Mouse (Mus musculus): ENCODE measurements around the gene Hdac4. TPM values are rescaled to one million over a fixed set of nuclear protein-coding genes. Genes with fewer than 3 reads are reported as not detected.

Hdac4 gene
- 10 to 100 TPM; 78.6 to 81.6 TPM for total RNA-seq (2021)

DNA sequence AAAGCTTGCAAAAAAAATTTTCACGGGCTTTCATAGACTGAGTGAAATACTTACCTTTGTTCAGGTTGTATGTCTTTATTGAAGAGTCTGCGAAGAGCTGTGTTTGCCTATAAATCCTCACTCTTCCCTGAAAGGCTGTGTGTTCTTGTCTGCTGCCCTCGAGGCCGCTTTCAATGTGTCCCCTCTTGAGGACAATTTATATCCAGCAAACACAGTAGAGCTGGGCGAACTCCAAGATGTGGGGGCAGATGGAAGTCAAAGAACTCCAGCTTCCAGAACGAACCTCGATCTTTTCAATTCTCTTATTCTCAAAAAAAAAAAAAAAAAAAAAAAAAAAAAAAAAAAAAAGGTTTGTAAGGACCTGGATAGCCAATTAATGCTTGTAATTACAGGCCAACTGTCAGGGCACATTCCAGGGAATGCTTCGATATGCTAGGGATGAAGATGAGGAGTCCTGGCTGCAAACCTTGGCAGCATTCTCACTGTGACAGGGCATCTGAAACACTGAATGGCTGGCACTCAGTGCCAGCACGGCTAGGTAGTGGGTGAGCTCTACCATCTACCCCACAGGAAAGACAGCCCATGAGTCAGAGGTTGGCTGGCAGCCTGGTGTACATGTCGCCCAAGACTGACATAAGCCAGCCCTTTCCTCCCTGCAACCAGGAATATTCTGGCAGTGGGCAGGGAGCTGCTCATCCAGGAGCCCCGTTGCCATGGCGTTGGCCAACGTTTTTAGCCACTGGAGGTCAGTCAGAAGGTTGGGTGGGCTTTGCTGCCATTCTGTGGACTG is at the start of gene Hdac4:
Hdac4 (minus strand) TSS at position 340 of the 790 bp plus-strand sequence.
- intact Hi-C loops (cut with DNase I) = no loop called here
- peak; percentile 91 for DNase-seq

DNA sequence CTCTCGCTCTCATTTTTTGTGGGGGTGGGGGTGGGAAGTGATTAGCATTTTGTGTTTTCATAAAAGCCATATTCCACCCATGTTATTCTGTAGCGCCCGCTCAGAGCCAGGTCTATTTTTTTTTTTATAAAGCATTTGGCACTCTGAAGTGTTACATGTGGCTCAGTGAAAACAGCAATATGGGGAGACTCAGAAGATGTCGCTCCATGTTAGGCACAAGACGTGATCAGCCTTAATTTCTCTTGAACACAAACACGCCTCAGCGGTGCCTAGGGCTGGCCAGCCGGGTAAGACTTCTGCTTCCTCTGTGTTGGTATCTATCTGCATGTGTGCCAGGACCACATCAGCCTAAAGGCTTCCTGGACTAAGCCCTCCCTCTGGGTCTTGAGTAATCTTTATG is 48.0 kb upstream of the Hdac4 start:
- intact Hi-C loops (cut with DNase I) = no loop called here
- DNase-seq = no peak

DNA sequence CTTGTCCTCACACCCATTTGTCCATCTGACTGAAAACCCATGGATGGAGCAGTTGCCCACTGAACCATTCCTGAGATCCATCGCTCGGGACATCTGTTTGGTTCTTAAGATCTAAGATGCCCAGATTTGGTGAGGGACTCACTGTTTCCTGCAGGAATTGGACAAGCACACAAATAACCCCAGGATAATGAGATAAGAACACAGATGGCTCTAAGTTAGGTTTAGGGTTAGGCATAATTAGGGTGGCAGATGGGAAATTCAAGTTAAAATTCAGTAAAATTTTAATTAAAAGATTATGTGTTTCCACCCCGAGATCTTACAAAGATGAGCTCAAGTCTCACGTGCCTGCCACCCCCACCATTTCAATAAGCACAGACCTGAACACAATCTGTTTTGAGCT is 44.6 kb upstream of the Hdac4 start:
- DNase-seq = no peak
- intact Hi-C loops (cut with DNase I) = no loop called here

DNA sequence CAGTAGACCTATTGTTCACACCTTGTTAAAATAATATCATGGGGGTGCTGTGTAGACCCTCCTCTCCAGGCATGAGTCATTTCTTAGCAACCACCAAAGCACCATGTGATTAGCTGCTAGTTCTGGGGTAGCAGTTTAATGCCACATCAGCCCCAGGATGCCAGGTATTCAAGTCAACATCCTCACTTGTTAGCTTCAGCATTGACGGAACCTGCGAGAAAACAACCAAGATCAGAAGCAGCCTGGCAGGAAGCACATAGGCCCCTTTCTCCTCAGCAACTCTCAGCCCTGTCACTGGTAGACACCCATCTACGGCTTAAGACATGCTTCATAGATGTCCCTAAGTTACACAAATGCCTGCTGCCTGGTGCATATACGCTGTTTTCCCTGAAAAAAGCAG is 40.1 kb upstream of the Hdac4 start:
- intact Hi-C loops (cut with DNase I) = no loop called here

DNA sequence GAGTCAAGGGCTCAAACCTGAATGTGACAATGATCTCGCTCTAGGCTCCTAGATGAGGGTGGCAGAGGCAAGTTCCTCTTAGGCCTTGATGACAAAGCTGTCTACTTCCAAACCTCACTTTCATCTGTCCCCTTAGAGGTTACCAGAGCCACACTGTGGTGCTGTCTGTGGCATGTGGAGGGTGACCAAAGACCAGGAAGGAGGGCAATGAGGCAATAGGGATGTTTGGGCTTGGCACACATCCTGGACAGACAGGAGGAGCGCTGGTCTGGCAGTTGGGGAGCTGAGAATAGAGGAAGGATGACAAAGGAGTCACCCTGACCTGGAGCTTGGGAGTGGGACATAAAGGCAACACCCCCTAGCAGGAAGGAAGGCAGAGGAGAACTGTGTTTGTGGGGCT is 29.8 kb upstream of the Hdac4 start:
- DNase-seq = no peak
- intact Hi-C loops (cut with DNase I) = no loop called here

More for the DNA sequence above, 40.1 kb upstream of the Hdac4 start:
- no peak for DNase-seq

DNA sequence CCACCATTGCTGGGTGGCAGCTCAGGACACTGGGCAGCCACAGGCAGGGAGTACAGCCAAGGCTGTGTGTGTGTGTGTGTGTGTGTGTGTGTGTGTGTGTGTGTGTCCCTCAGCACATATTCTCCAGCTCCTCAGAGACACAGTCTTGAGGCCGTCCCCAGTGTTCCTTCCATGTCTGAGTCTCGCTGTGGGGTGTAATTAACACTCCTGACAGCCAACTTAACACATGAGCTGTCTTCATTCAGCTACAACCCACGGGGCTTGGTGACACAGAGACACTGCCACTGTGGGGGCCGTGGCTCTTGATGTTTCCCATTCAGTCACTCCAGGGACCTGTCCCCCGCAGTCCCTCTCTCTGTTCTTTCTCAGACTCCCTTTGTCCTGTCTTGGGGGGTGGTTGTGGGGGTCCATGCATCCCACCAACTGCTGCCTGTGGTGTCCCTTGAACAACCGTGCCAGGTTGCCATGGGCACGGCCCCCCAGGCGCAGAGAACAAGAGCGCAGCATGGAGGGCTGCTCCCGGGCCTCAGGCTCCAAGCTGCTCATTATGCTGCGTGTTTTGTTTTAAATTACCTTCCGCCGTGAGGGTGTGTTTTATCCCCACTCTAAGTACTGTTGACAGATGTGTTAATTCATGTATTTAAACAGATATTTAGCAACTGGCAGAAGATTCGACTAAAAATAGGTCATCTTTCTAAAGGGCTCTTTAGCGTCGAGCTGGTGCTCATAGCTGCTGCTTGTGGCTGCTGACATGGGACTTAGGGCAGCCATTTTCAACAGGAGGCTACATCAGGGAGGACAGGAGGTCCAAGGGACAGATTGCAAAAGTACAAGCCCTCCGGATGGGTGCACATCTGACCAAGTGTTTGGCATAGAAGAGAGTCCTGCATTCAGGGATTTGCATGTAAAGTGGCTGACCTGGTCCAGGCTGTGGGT is 28.7 kb upstream of the Hdac4 start:
- intact Hi-C loops (cut with DNase I) = no loop called here
- peak; percentile 72 for DNase-seq

- no peak for DNase-seq
- intact Hi-C loops (cut with DNase I) = no loop called here
Measured at GRCm38 (mm10) chr1:92216710-92217109, 21.2 kb upstream of the Hdac4 start.

DNA sequence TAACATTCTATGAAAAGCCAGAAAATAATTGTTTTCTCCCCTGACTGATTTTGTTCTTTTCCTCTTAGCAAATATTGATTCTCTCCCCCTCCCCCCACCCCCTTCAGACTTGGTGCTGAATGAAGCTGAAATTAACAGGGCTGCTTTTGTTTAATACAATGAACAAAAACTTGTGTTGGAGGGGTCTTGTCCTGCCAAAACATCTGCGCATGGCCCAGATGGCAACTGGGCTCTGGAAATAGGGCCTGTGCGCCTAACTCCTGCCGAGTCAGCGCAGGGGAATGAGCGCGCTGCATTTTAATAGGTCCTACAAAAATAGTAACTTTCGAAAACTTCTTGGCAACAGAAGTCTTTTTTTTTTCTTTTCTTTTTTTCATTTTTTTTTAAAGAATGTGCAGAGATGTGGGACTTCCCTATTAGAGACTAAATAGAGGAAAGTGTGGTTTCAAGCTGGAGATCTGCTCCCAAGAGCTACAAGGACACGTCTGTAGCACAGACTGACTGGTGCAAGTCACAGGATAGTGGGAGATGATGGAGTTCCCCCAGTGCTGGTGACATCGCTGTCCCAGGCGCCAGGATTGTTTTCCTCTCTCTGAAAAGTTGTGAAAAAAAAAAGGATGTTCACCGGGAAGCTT is 20.6 kb upstream of the Hdac4 start:
- peak; percentile 9 for DNase-seq
- intact Hi-C loops (cut with DNase I) = no loop called here

DNA sequence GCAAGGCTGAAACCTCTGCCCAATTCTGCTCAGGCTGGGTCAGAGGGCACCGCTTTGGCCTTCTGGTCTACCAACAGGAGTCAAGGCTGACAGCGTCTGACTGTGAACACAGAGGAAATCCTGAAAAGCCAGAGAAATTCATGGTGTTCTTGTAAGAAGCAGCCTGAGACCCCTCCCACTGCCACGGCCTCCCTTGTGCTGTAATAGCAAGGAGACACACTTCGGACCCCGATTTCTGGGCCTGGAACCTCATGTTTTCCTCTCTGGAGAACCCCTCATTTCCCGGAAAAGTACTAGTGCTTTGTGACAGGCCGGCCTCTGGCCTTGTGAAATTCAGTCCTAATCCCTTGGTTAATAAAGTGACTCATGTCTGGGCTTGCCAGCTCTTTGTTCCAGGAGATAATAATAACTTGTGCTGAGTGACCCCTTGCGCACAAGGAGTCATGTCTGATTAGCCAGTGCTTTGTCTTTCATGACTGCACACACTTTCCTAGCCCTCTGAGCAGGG is 19.7 kb upstream of the Hdac4 start:
- intact Hi-C loops (cut with DNase I) = no loop called here
- DNase-seq = no peak

- DNase-seq = peak; percentile 70
- intact Hi-C loops (cut with DNase I) = no loop called here
Measured at GRCm38 (mm10) chr1:92212003-92212750, 16.7 kb upstream of the Hdac4 start.

- no peak for DNase-seq
- intact Hi-C loops (cut with DNase I) = no loop called here
Measured at GRCm38 (mm10) chr1:92202639-92203352, 7.3 kb upstream of the Hdac4 start.

GRCm38 (mm10) chr1:92190463-92190862 is 5.0 kb downstream of the Hdac4 start:
- DNase-seq = no peak
- intact Hi-C loops (cut with DNase I) = no loop called here

DNA sequence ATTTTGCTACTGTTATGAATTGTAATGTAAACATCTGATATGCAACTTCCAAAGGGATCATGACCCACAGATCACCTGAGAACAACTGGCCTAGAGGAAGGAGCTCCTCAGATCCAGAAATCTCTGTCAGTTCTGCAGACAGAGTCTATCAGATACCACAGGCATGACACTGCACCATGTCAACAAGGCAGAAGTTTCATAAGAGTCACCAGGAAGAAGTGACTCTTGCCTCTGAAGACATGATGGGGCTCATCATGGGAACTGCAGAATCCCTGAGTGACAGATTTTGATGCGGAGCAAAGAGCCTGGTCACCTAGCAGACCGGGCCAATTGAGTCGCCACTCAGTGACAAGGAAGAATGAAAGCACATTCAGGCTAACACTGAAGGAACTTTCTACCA is 8.4 kb downstream of the Hdac4 start:
- intact Hi-C loops (cut with DNase I) = loop anchor here (10.0 kb wide), 1 partner anchor 178 kb away; no protein-coding TSS in a partner anchor
- no peak for DNase-seq

DNA sequence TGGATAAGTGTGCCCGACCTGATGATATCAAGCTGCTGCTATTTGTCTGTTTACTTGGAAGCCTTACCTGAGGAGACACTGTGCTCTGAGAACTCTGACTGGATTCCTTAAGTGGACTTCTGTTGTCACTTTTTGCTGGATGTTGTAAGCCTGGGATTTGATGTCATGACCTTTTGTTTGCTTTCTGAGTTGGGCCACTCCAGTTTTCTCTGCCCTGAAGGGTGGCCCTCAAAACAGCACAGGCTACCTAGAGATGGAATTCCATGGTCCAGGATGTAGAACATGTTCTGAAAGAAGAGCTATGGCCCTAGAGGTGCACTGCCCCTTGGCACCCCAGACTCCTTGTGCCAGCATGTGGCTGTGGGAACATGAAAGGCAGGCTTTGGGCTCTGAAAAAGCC is 10.9 kb downstream of the Hdac4 start:
- intact Hi-C loops (cut with DNase I) = loop anchor here (10.0 kb wide), 1 partner anchor 180 kb away; no protein-coding TSS in a partner anchor
- no peak for DNase-seq

DNA sequence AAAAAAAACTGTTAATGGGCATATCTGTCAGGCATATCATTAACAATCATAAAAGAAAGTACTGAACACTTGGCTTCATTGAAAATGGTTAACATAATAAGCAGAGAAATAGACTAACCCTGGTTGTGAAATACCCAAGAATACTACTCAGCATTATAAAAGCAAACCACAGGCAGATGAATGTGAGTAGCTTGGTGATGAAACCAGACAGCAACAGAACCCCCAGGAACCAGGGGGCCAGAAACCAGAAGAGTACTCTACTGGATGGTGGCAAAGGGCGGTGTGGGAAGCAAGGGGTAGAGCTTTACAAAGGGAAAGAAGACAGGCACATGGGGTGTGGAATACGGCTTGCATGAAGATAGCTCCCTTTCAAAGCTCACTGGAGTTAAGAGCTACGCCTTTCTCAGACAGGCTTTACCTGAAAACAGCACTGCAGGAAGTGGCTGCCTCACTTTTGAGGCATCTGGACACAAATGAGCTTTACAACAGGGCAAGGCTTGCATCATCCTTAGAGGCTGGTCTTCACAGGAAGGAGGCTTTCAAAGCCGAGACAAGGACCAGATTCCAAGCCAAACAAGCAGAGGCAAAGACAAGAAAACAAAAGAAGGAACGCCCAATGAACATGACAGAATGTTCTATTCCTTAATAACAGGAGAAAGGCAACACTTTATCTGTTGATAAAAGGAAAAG is 12.3 kb downstream of the Hdac4 start:
- no peak for DNase-seq
- intact Hi-C loops (cut with DNase I) = loop anchor here (10.0 kb wide), 1 partner anchor 182 kb away; no protein-coding TSS in a partner anchor

- DNase-seq = no peak
- intact Hi-C loops (cut with DNase I) = loop anchor here (10.0 kb wide), 1 partner anchor 183 kb away; no protein-coding TSS in a partner anchor
Measured at GRCm38 (mm10) chr1:92181970-92182369, 13.5 kb downstream of the Hdac4 start.

DNA sequence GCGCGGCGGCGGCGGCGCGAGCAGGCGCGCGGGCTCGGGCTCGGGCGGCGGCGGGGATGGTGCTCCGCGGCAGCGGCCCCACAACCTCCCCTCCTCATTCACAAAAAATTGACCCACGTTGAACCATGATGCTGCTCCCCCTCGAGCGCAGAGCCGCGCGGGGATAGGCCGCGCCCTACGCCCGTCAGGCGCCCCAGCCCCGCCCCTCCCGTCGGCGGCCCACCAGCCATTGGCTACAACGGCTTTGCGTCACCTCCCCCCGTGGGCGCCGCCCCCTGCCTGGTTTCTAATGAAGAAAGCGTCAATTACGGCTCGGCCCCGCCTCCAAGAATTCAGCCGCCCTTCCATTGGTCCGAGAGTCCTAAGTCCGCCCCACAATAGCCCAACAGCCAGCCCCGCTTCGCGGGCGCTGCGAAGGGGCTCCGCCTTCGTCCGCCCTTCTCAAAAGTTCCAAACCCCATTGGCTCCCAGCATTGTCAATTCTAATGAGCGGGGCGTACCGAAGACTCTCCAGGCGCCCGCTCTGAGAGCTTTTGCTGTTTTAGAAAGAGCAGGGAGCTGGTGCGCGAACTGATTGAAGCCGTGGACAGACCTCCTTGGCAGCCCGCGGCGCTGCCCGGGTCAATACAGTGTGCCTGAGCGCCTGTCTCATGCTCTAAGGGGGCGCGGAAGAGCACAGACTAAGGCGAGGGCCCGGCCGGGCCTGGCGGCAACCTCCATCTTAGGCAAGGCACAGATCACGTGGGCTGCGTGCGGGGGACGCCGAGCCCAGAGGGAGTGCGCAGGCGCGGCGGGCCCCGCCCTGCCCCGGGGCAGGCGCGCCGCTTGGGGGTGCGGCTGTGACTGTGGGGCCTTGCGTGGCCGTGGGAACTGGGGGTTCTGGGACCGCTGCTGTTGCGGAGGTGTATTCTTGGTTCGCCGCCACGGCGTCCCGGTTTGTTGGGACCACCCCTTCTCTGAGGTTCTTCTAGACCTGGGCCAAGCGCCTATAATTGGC is 15.1 kb downstream of the Hdac4 start:
- DNase-seq = peak; percentile 100
- intact Hi-C loops (cut with DNase I) = loop anchor here (10.0 kb wide), 1 partner anchor 184 kb away; no protein-coding TSS in a partner anchor
